Mouse (Mus musculus): ENCODE data around the gene Cdc5l.

The Cdc5l gene

GRCm38 (mm10) chr17:45373987-45374608, 59.4 kb downstream of the Cdc5l start:
- in situ Hi-C loops (cut with MboI; ENCODE audit: low sequenced_read_pairs), result loop anchor here (10.0 kb wide), 1 partner anchor 1109 kb away; no protein-coding TSS in a partner anchor

GRCm38 (mm10) chr17:45371042-45371441, 62.5 kb downstream of the Cdc5l start:
- in situ Hi-C loops (cut with MboI; ENCODE audit: low sequenced_read_pairs), result loop anchor here (10.0 kb wide), 1 partner anchor 1106 kb away; no protein-coding TSS in a partner anchor

- in situ Hi-C loops (cut with MboI; ENCODE audit: low sequenced_read_pairs), result loop anchor here (10.0 kb wide), 1 partner anchor 1106 kb away; no protein-coding TSS in a partner anchor
Measured at GRCm38 (mm10) chr17:45370535-45370934, 63.0 kb downstream of the Cdc5l start.

- in situ Hi-C loops (cut with MboI; ENCODE audit: low sequenced_read_pairs), result no loop called here
Measured at GRCm38 (mm10) chr17:45364871-45365270, 68.7 kb downstream of the Cdc5l start.

GRCm38 (mm10) chr17:45360950-45361349, 72.6 kb downstream of the Cdc5l start:
- in situ Hi-C loops (cut with MboI; ENCODE audit: low sequenced_read_pairs), result no loop called here

- in situ Hi-C loops (cut with MboI; ENCODE audit: low sequenced_read_pairs), result no loop called here
Measured at GRCm38 (mm10) chr17:45359443-45359842, 74.1 kb downstream of the Cdc5l start.

GRCm38 (mm10) chr17:45356431-45356830, 77.1 kb downstream of the Cdc5l start:
- in situ Hi-C loops (cut with MboI; ENCODE audit: low sequenced_read_pairs), result no loop called here

GRCm38 (mm10) chr17:45347951-45348350, 85.6 kb downstream of the Cdc5l start:
- in situ Hi-C loops (cut with MboI; ENCODE audit: low sequenced_read_pairs), result no loop called here
